Mouse (Mus musculus) kidney, adult 8-10 months (tissue): ENCODE measurements around the gene Itgb7.

ENCODE experiments used
- DNase-seq, 2 experiments: peaks; one replicate each; pipeline ENCODE4 v3.0.0; 2022

Gene Itgb7

GRCm38 (mm10) chr15:102192271-102192812 lies 39.4 kb downstream of the Itgb7 start:
- no peak for DNase-seq

GRCm38 (mm10) chr15:102191699-102192098 lies 40.0 kb downstream of the Itgb7 start:
- DNase-seq = no peak

DNA sequence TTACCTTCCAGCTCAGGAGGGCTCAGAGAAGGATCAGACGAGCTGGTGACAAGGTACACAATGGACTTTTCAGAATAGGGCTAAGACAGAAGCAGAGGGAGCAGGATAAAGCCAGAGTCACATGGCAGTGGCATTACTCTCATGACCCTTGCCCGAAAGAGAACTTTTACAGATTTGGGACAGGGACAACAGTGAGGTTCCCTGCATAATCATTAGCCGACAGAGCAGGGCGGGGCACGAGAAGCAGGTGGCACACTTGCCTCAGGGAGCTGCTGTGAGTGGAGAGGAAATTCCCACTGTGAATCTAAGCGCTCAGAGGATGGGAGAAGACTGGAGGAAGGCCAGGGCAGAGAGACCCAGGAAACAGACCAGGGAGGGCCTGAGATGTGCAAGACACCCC lies 42.9 kb downstream of the Itgb7 start:
- DNase-seq = peak; percentile 72 to 79

DNA sequence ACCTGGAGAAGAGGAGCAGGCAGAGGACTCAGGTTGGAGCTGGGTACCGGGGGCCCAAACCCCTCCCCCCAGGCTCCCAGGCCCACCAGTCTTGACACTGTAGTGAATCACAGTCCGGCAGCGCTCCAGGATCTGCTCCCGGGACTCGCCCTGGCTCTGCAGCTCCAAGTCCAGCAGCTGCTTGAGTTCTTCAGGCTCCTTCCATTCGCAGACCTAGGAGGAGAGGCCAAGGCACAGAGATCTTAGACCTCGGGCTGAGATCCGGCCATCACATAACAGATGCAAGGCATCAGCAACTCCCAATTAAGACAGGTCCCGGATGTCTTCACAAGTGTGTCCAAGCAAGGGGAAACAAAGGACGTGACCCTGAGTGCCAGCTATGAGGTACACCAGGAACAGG lies 43.6 kb downstream of the Itgb7 start:
- DNase-seq = no peak

- no peak for DNase-seq
These were observed 45.5 kb downstream of the Itgb7 start for GRCm38 (mm10) chr15:102186239-102186638.

- peak; percentile 84 to 87 for DNase-seq
These were observed 48.7 kb downstream of the Itgb7 start for GRCm38 (mm10) chr15:102183076-102183475.

DNA sequence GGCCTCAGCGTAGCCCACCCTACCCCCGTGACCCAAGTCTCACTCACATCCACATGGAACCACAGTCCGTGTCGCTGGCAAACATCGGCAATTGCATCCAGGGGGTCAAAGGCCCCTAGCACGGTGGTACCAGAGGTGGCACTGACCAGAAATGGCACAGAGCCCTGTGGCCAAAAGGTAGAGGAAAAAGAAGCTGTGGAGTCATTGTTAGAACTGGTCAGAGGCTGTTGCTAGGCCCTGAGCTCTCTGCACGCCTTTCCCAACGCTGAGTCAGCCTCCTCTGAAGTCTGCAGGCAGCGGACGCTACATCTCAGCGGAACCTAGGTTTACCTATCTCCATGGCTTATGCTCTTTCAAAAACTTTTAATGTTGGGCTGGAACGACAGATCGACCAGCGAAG lies 51.8 kb downstream of the Itgb7 start:
- peak in 1 of 2 experiments; percentile 28 for DNase-seq

DNA sequence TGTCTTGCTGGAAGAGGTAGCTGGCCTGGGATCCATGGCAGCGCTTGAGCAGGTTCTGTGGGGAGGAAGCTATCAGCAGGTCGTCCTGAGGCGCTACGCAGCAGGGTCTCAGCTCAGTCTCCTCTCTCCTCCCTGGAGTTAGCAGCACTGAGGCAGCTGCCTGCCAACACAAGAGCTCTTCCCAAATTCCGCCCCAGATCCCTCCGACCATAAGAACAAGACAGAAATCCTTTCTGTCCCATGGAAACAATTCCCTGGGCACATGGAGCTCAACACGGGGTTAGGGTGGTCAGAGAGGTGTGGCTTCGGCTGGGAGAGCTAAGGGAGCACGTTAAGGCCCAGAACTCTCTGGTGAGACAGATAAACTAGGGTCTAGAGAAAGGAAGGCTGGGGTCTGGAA lies 52.6 kb downstream of the Itgb7 start:
- DNase-seq = no peak

DNA sequence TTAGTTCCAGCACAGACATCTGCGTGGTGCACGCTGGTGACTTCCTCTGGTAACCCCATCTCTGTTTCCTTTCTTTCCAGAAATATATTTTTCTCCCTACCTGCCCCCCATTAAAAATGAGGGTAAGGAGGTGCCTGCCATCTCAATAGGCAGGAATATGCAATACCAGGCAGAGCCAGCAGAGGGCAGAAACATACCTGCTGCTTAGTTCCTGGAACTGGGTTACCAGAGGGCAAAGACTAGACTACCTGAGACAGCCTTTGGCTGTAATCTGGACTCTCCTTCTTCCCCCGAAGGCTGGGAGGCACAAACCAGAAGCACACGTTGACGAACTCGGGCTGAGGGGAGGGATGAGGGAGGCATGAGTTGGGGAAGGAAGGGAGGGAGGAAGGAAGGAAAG lies 53.5 kb downstream of the Itgb7 start:
- DNase-seq = peak; percentile 78 to 92

DNA sequence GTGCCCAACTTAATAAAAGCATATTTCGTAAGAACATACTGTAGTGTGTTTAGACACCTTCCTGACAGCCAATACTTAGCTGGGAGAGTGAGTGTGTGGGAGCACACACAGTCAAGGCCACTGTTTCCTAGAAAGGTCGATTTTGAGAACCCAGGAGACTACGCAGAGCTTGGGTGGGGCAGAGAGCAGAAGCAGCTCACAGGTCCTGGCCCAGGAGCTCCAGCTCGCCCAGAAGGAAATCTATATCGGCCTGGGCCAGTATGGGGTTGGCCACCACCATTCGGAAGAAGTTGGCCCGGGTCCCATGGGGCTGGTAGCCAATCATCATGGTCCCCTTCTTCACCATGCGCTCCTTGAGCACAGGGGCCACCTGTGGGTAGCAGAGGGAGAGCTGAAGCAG lies 54.3 kb downstream of the Itgb7 start:
- no peak for DNase-seq

- DNase-seq = no peak
These were observed 55.0 kb downstream of the Itgb7 start for GRCm38 (mm10) chr15:102176571-102177316.

DNA sequence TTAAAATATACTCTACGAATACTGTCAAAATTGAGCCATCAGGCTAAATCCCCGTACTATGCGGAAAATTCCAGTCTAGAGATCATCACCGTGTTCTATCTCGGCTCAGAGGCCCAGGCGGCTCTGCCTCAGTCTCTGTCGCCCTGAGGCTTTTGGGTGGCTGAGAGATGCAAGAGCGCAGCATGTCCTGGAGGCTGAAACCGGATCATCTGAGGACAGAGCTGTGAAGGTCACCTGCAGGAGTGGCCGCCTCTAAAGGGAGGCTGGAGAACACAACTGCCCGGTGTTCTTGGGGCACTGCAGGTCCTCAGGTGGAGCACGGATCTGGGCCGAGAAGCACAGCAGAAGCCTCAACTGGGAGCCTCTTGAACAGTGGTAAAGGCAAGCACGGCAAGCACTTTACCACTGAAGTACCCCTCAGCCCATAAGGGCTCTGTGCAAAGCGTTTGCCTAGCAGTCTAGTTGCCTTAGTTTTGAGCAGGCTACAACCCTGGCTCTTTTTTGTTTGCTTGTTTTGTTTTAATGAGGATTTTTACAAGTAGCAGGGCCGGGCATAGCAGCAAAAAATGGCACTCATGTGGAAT lies 55.9 kb downstream of the Itgb7 start:
- no peak for DNase-seq

DNA sequence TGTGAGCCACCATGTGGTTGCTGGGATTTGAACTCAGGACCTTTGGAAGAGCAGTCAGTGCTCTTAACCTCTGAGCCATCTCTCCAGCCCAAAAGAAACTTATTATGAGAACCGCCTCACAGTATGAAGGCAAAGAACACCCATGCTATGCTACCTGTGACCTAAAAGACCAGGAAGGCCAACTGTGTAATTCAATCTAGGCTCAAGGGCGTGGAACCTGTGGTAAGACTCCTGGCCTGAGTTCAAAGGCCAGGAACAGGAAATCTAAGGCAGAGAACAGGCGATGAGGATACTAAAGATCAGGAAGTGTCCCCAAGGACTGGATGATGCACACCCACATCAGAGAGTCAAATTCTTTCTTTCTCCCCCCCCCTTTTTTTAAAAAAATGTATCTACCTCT lies 58.2 kb downstream of the Itgb7 start:
- no peak for DNase-seq

DNA sequence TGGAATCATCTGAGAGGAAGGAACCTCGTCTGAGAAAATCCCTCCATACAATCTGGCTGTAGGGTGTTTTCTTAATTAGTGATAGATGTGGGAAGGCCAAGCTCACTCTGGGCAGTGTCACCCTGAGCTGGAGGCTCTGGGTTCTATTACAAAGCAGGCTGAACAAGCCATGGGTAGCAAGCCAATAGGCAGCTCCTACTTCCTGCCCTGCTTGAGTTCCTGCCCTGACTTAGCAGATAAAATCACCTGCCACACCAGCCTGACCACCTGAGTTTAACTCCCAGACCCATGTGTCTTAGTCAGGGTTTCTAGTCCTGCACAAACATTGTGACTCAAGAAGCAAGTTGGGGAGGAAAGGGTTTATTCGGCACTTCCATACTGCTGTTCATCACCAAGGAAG lies 62.7 kb downstream of the Itgb7 start:
- no peak for DNase-seq

GRCm38 (mm10) chr15:102167620-102168021 lies 64.1 kb downstream of the Itgb7 start:
- no peak for DNase-seq
